Mouse (Mus musculus): ENCODE data around the gene Mtmr2. TPM values are rescaled to one million over a fixed set of nuclear protein-coding genes. Genes with fewer than 3 reads are reported as not detected.

The Mtmr2 gene
- total and polyA plus RNA-seq, 2 experiments from 2014 or later: 35.9 to 75.0 TPM

DNA sequence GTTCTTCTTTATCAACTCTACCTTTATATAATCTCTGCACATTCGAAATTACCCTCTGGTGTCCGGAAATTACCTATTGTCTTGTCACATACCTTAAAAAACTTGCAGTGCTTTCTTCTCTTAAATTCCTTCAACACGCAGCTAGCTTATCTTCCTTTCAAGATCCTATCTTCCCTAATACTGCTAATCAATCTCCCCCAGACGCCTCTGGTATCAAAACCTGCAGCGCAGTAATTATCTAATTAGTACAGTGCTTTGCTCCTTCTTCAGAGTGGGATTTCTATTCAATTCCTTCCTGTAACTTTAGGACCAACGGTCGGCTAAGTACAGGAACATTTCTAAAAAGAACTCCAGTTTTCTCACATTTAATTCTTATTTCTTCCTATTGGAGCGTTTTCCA lies 77.7 kb downstream of the Mtmr2 start:
- H3K27ac ChIP-seq (ENCODE audit: low read depth): peak overlapping the region; percentile 96
- ATAC-seq (ENCODE audit: insufficient read depth, low read depth) (no peak), DNase-seq (ENCODE audit: low spot score) (no peak)
- 2% methylated on average over 8 of the region's 8 CpGs for WGBS
- H3K9me3 ChIP-seq (replicated peaks; ENCODE audit: control insufficient read depth, low read length): no peaks in the 10 kb centered on the region
- H3K36me3 ChIP-seq (replicated peaks; ENCODE audit: control insufficient read depth, insufficient read depth, low read length): peaks cover 14% of the 10 kb centered on the region
- no peak for TF ChIP-seq CTCF (IDR thresholded peaks at IDR 0.05; ENCODE audit: low read depth)
- no peak for TF ChIP-seq EP300 (IDR thresholded peaks at IDR 0.05; ENCODE audit: low read depth)
- H3K4me3 ChIP-seq (ENCODE audit: low read depth, low read length): peak overlapping the region; percentile 72
- peaks cover 26% of the 10 kb centered on the region for H3K4me1 ChIP-seq (ENCODE audit: control insufficient read depth, insufficient read depth)
- H3K9ac ChIP-seq (replicated peaks; ENCODE audit: low read depth, low read length): peak overlapping the region; percentile 82
- H3K4me2 ChIP-seq (ENCODE audit: low read depth, low read length): peak overlapping the region; percentile 75
- no peaks in the 10 kb centered on the region for H3K27me3 ChIP-seq (ENCODE audit: control insufficient read depth, insufficient read depth, low read length)

GRCm38 (mm10) chr9:13826391-13826805 lies 78.2 kb downstream of the Mtmr2 start:
- WGBS: under 1% methylated on average over 31 of the region's 31 CpGs
- DNase-seq (ENCODE audit: low spot score): peak; percentile 48
- H3K9ac ChIP-seq (replicated peaks; ENCODE audit: low read depth, low read length): peak overlapping the region; percentile 82
- TF ChIP-seq EP300 (IDR thresholded peaks at IDR 0.05; ENCODE audit: low read depth): no peak
- no peak for TF ChIP-seq CTCF (IDR thresholded peaks at IDR 0.05; ENCODE audit: low read depth)
- peak overlapping the region; percentile 96 for H3K27ac ChIP-seq (ENCODE audit: low read depth)
- peak; percentile 3; the same call in 1 of the 2 replicates for ATAC-seq (ENCODE audit: insufficient read depth, low read depth)
- no peaks in the 10 kb centered on the region for H3K9me3 ChIP-seq (replicated peaks; ENCODE audit: control insufficient read depth, low read length)
- H3K4me3 ChIP-seq (ENCODE audit: low read depth, low read length): peak overlapping the region; percentile 72
- H3K36me3 ChIP-seq (replicated peaks; ENCODE audit: control insufficient read depth, insufficient read depth, low read length): peaks cover 14% of the 10 kb centered on the region
- H3K4me1 ChIP-seq (ENCODE audit: control insufficient read depth, insufficient read depth): peaks cover 26% of the 10 kb centered on the region
- H3K4me2 ChIP-seq (ENCODE audit: low read depth, low read length): peak overlapping the region; percentile 75
- H3K27me3 ChIP-seq (ENCODE audit: control insufficient read depth, insufficient read depth, low read length): no peaks in the 10 kb centered on the region

DNA sequence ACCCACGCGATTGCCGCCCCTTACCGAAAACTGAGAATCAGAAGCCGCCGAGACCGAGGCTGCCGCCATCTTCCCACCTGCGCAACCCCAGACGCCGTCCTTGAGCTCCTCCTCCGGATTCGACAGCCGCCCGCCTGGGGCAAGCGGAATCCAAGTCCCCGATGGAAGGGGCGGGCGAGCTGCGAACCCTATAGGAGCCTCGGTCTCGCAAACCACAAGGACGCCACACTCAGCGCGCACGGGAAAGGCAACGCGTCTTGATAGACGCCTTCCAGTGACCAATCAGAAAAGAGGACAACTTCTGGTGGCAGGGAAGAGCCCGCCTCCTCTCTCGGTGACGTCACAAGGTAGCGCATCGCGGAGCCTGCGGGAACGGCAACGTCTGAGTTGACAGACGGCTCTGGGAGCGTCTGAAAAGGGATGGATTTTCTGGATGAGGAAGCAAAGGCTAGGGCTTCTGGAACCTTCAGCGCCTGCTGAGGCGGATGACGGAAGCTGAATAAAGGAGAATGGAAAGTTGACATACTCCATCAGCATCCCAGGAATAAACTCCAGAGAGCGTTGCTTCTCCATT lies 78.7 kb downstream of the Mtmr2 start, which contains the start of gene Cep57:
Gene Cep57 (minus strand): TSS at position 276 of the 574 bp plus-strand sequence.
- TF ChIP-seq CTCF (IDR thresholded peaks at IDR 0.05; ENCODE audit: low read depth) (no peak), EP300 (IDR thresholded peaks at IDR 0.05; ENCODE audit: low read depth) (peak; percentile 46; the same call in 1 of the 2 replicates)
- DNase-seq (ENCODE audit: low spot score): peak; percentile 99
- peak within 1 kb of the TSS; percentile 96 for H3K27ac ChIP-seq (ENCODE audit: low read depth)
- H3K9ac ChIP-seq (replicated peaks; ENCODE audit: low read depth, low read length): peak within 1 kb of the TSS; percentile 82
- peak within 1 kb of the TSS; percentile 75 for H3K4me2 ChIP-seq (ENCODE audit: low read depth, low read length)
- peaks cover 19% of the 10 kb centered on the region for H3K36me3 ChIP-seq (replicated peaks; ENCODE audit: control insufficient read depth, insufficient read depth, low read length)
- no peaks in the 10 kb centered on the region for H3K9me3 ChIP-seq (replicated peaks; ENCODE audit: control insufficient read depth, low read length)
- peak; percentile 87 for ATAC-seq (ENCODE audit: insufficient read depth, low read depth)
- no peaks in the 10 kb centered on the region for H3K27me3 ChIP-seq (ENCODE audit: control insufficient read depth, insufficient read depth, low read length)
- H3K4me1 ChIP-seq (ENCODE audit: control insufficient read depth, insufficient read depth): peaks cover 26% of the 10 kb centered on the region
- peak within 1 kb of the TSS; percentile 72 for H3K4me3 ChIP-seq (ENCODE audit: low read depth, low read length)
- under 1% methylated on average over 44 of the region's 44 CpGs for WGBS

DNA sequence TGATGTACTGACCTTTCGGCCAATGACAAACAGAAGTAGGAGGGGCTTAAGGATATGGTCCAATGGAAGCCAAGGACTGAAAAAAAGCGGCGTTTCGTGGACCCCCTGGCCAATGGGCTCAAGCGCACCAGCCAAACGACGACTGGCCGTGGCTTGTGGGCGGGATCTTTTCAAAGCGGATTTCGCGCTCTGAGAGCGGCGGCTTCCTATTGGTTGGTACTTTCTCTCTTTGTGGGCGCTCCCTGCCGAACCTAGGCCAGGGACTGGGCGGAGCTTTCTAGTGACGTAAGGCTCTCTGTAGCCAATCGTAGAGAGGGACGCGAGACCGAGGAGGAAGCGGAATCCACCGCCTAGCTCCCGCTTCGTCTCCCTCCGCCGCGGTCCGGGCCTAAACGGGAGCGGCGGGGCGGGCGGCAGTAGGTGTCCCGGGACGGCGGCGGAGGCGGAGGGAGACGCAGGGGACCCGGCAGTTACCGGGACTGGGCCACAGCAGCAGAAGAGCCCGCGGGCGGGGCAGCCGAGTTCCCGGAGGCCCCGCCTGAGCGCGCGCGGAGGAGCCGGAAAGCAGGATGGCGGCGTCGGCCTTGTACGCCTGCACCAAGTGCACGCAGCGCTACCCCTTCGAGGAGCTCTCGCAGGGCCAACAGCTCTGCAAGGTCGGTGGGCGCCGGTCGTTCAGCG lies 79.3 kb downstream of the Mtmr2 start, which contains the start of gene Fam76b:
Gene Fam76b (plus strand): TSS at position 311 of the 681 bp plus-strand sequence.
- DNase-seq (ENCODE audit: low spot score): peak; percentile 99
- Histone ChIP-seq H3K27me3 (ENCODE audit: control insufficient read depth, insufficient read depth, low read length) (no peaks in the 10 kb centered on the region), H3K4me2 (ENCODE audit: low read depth, low read length) (peak within 1 kb of the TSS; percentile 75), H3K9ac (replicated peaks; ENCODE audit: low read depth, low read length) (peak within 1 kb of the TSS; percentile 82), H3K9me3 (replicated peaks; ENCODE audit: control insufficient read depth, low read length) (no peaks in the 10 kb centered on the region), H3K4me3 (ENCODE audit: low read depth, low read length) (peak within 1 kb of the TSS; percentile 72), H3K27ac (ENCODE audit: low read depth) (peak within 1 kb of the TSS; percentile 96), H3K36me3 (replicated peaks; ENCODE audit: control insufficient read depth, insufficient read depth, low read length) (peaks cover 25% of the 10 kb centered on the region), H3K4me1 (ENCODE audit: control insufficient read depth, insufficient read depth) (peaks cover 26% of the 10 kb centered on the region)
- ATAC-seq (ENCODE audit: insufficient read depth, low read depth): peak; percentile 90
- WGBS: under 1% methylated on average over 64 of the region's 67 CpGs
- no peak for TF ChIP-seq EP300 (IDR thresholded peaks at IDR 0.05; ENCODE audit: low read depth)
- TF ChIP-seq CTCF (IDR thresholded peaks at IDR 0.05; ENCODE audit: low read depth): no peak

DNA sequence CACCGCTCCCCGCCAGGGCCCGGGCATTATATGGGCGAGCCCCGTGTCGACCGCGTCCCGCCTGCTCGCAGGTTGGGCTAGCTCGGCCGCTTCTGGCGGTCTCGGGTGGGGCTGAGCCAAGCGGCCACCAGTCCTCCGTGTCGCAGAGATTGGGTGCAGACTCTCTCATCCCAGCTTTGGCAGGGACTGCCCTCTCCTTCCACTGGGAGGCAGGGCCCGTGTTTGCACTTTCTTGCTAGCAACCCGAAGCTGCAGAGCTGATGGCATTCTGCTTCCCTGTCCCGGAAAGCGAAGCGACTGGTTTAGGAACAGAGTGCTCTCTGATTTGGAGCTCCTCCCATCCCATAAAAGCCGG lies 79.9 kb downstream of the Mtmr2 start:
- WGBS: under 1% methylated on average over 22 of the region's 23 CpGs
- ATAC-seq (ENCODE audit: insufficient read depth, low read depth): peak; percentile 21
- Histone ChIP-seq H3K4me3 (ENCODE audit: low read depth, low read length) (peak overlapping the region; percentile 70), H3K4me2 (ENCODE audit: low read depth, low read length) (peak overlapping the region; percentile 71), H3K4me1 (ENCODE audit: control insufficient read depth, insufficient read depth) (peaks cover 26% of the 10 kb centered on the region), H3K27me3 (ENCODE audit: control insufficient read depth, insufficient read depth, low read length) (no peaks in the 10 kb centered on the region), H3K36me3 (replicated peaks; ENCODE audit: control insufficient read depth, insufficient read depth, low read length) (peaks cover 31% of the 10 kb centered on the region), H3K9ac (replicated peaks; ENCODE audit: low read depth, low read length) (peak overlapping the region; percentile 74), H3K9me3 (replicated peaks; ENCODE audit: control insufficient read depth, low read length) (no peaks in the 10 kb centered on the region), H3K27ac (ENCODE audit: low read depth) (peak overlapping the region; percentile 95)
- TF ChIP-seq CTCF (IDR thresholded peaks at IDR 0.05; ENCODE audit: low read depth): peak; percentile 8
- no peak for TF ChIP-seq EP300 (IDR thresholded peaks at IDR 0.05; ENCODE audit: low read depth)
- DNase-seq (ENCODE audit: low spot score): peak; percentile 44

All from heart, postnatal 0 days (tissue).